Mouse (Mus musculus) olfactory bulb, adult 2 months (tissue): ENCODE results near the gene Idh3b.

ENCODE experiments used
- CTCF ChIP-seq: fragments of 200-500 bp; IDR thresholded peaks from 2 replicates; pipeline ENCODE4 v1.5.1; 2012; ENCODE audit warnings: low read depth, mild to moderate bottlenecking, low read length, moderate library complexity; ENCODE audit not compliant: insufficient read depth
- POLR2A ChIP-seq: fragments of 200-500 bp; IDR thresholded peaks from 2 replicates; pipeline ENCODE4 v1.6.1; 2012; ENCODE audit warnings: mild to moderate bottlenecking, low read depth, low read length, moderate library complexity; ENCODE audit not compliant: insufficient read depth

DNA sequence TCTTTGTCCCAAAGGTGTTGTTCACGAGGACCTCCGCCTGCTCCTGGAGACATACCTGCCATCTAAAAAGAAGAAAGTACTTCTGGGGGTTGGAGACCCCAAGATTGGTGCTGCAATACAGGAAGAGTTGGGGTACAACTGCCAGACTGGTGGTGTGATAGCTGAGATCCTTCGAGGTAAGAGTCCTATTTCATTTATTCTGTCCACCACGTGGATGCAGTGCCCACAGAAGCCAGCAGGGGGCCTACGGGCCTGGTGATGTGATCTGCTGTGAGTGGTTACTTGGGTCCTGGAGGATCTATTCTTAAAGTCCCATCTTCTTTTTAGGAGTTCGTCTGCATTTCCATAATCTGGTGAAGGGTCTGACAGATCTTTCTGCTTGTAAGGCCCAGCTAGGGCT lies 8.7 kb downstream of the Idh3b start:
- TF ChIP-seq CTCF (peak; percentile 46; the same call in 1 of the 2 replicates), POLR2A (no peak)
